Mouse (Mus musculus) cortical plate, adult 2 months (tissue): ENCODE results near the gene Frmd8. TPM values are rescaled to one million over a fixed set of nuclear protein-coding genes. Genes with fewer than 3 reads are reported as not detected.

Experiments used
- H3K27ac ChIP-seq: fragments of 200-500 bp; 2 replicates; pipeline ENCODE4 v1.5.1; 2012; ENCODE audit warnings: low read length, control low read depth, inconsistent platforms; ENCODE audit not compliant: insufficient read depth
- H3K4me1 ChIP-seq: fragments of 200-500 bp; 2 replicates; pipeline ENCODE4 v1.6.1; 2011; ENCODE audit warnings: low read length; ENCODE audit not compliant: control insufficient read depth, insufficient read depth
- H3K4me3 ChIP-seq: fragments of 200-500 bp; 2 replicates; pipeline ENCODE4 v1.5.1; 2011; ENCODE audit warnings: mild to moderate bottlenecking, low read length, control low read depth; ENCODE audit not compliant: insufficient read depth
- CTCF ChIP-seq: fragments of 200-500 bp; IDR thresholded peaks from 2 replicates; pipeline ENCODE4 v1.5.1; 2011; ENCODE audit warnings: mild to moderate bottlenecking, control low read depth, low read length; ENCODE audit not compliant: insufficient read depth; ENCODE audit errors: extremely low read depth
- POLR2A ChIP-seq: fragments of 200-500 bp; IDR thresholded peaks from 2 replicates; pipeline ENCODE4 v1.6.1; 2011; ENCODE audit warnings: mild to moderate bottlenecking, low read length, control low read depth; ENCODE audit not compliant: insufficient read depth; ENCODE audit errors: extremely low read depth
- polyA plus RNA-seq: library from polyadenylated mRNA; depleted of rRNA; stranded (reverse); fragments of >200 nt; gene quantifications from 2 replicates; pipeline ENCODE4 v1.2.3, GENCODE M21; 2012

The Frmd8 gene
- polyA plus RNA-seq, 1 experiment: 22.1 TPM

DNA sequence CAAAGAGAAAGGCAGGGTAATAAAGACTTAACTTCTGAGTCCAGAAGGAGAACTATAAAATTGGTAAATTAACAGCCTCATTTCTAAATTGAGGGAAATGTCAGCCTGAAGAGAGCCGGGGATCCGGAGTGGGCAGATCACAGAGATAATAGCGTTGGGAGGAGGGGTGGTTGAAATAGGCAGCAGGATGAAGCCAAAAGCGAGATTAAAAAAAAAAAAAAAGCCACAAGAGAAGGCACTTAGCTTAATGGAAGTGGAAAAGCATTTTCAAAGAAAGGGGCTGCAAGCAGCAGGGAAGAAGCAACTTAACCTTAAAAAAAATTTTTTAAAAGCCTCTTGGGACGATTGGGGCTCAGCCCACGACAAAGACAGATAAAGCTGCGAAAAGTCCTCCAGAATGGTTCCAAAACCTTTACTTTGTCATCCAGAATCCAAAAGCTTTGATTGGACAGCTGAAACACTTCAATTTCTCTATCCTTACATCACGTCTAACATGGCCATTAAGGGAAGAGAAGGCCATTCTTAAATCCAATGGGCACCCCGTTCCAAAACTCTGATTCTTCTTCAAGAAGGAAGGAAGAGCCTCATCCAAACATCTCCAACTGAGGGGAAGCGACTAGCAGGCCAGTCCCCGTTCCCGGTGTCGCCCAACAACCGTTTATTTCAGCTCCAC, 36.5 kb upstream of the Frmd8 start:
- Histone ChIP-seq H3K4me1 (peaks cover 3% of the 10 kb centered on the region; the same call in 1 of the 2 replicates), H3K27ac (no peak overlapping the region), H3K4me3 (peak overlapping the region; percentile 56)
- TF ChIP-seq POLR2A: no peak
- no peak for TF ChIP-seq CTCF

DNA sequence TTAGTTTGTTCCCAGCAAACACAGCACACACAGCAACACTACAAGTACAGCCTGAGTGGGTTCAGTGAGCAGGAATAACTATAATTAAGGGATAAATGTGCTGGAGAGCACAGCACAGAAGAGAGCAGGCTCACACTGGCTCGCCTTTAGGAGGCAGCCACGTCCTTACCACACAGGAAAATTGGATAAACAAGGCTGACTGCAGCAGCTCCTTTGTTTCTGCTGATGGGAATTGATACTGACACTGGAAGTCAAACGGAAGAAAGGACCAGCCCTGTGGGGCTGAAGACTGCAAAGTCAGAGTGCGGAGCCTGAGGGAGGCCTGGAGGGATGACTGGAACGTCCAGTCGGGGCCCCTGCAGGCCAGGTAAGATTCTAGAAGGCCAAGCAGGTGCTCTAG, 35.1 kb upstream of the Frmd8 start:
- H3K4me3 ChIP-seq: no peak overlapping the region
- TF ChIP-seq POLR2A (no peak), CTCF (no peak)
- H3K4me1 ChIP-seq: peaks cover 3% of the 10 kb centered on the region; the same call in 1 of the 2 replicates
- no peak overlapping the region for H3K27ac ChIP-seq

DNA sequence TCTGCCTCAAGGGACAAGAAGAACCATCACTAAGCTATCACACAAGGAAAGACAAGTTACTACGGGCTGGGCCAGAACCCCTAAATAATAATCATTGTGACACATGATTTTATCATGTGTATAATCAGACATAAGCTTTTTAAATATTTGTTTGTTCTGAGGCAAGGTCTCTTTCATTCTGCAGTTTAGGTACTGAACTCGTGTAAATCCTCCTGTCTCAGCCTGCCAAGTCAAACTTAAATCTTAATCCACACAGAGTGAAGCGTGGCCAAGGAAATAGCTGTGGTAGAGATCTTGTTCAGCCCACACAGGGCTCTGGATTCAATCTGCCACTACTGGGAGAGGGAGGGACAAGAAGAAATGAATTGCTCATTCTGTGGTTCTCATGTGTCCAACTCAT, 32.2 kb upstream of the Frmd8 start:
- H3K4me1 ChIP-seq: peaks cover 3% of the 10 kb centered on the region; the same call in 1 of the 2 replicates
- H3K4me3 ChIP-seq: no peak overlapping the region
- H3K27ac ChIP-seq: no peak overlapping the region
- no peak for TF ChIP-seq CTCF
- TF ChIP-seq POLR2A: no peak

DNA sequence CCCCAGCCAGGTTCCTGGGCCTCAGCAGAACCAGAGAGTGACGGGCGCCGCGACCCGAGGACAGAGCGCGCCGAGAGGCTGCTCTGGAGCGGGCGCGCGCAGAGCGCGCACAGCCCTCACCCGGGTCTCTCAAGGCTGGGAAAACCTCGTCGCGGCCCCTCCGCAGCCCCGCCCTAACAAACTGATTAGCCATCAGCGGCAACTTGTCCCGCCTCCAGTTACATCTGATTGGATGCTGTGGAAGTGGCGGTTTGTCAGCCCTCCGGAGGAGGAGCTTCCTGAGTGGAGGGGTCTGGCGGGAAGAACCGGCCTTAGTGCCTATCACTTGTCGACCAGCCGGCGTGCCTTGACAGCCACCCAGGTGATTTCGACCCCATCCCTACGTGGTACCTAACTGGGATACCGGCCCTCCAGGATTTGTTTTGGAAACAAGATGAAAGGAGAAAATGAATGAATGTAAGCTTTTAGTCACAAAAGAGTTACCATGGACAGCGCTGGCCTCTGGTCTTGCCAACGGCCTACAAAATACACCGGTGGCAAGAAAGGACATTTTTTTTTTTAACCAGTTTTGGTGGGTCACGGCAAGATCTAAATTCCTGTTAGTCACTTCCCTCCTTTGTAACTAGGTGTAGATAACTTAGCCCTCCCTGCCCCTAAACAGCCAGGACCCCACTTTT, 19.1 kb upstream of the Frmd8 start, which contains the start of gene Tigd3:
Tigd3 (minus strand) TSS at position 148 of the 677 bp plus-strand sequence.
- peak; percentile 43; the same call in 1 of the 2 replicates for TF ChIP-seq POLR2A
- TF ChIP-seq CTCF: no peak
- Histone ChIP-seq H3K4me3 (peak within 1 kb of the TSS; percentile 64), H3K27ac (no peak within 1 kb of the TSS), H3K4me1 (0 out of 2 replicates have a peak, but pooled peaks cover 2% of the 10 kb centered on the region)

DNA sequence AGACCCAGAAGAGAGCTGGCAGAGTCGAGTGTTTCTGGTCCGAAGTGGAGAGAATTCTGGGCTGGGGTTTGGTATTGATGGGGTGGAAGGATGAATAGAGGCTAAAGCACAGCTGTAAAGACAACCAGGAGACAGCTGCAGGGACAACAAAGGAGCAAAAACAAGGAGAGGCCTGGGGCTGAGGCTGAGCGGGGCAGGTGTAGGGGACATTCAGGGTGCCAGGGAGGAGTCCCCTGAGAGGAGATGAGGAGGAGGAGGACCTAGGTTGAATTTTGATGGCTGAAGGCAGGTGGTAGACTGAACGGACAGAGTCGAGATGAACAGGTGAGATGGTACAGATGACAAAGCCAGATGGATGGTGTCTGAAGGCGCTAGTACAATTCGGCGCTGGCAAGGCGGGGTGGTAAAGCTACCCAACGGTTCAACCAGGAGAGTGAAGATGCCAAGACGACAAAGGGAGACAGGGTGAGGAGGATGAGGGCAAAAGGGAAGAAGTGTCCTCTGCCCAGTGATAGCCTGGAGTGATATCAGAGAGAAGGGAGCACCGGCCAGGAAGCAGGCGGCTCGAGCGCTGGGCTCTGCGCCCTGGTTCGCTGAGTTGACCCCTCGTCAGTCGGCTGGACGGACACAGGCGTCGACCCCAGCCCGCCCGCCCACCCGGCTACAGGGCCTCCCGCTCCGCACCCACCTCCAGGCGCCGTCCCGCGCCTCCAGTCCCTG, 18.4 kb upstream of the Frmd8 start:
- TF ChIP-seq CTCF: no peak
- no peak for TF ChIP-seq POLR2A
- Histone ChIP-seq H3K4me1 (0 out of 2 replicates have a peak, but pooled peaks cover 2% of the 10 kb centered on the region), H3K4me3 (peak overlapping the region; percentile 64), H3K27ac (no peak overlapping the region)

DNA sequence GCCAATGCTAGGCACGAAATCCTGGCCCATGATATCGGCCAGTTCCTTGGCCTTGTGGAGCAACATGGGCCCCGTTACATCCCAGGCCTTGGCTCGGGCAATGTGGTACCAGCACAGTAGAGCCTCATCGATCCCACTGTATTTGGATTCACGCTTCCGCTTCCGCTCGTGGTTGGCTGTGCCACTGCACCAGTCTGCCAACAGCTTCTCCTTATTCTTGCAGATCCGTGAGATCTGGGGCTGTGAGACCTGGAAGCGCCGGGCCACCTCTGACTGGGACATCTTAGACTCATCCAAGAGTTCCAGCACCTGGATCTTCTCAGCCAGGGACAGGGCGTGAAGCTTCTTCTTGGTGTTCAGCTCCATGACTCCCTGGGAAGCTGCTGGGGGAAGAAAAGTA, 17.7 kb upstream of the Frmd8 start:
- TF ChIP-seq POLR2A: no peak
- no peak for TF ChIP-seq CTCF
- Histone ChIP-seq H3K4me3 (no peak overlapping the region; the same call in 1 of the 2 replicates), H3K4me1 (0 out of 2 replicates have a peak, but pooled peaks cover 2% of the 10 kb centered on the region), H3K27ac (no peak overlapping the region)

DNA sequence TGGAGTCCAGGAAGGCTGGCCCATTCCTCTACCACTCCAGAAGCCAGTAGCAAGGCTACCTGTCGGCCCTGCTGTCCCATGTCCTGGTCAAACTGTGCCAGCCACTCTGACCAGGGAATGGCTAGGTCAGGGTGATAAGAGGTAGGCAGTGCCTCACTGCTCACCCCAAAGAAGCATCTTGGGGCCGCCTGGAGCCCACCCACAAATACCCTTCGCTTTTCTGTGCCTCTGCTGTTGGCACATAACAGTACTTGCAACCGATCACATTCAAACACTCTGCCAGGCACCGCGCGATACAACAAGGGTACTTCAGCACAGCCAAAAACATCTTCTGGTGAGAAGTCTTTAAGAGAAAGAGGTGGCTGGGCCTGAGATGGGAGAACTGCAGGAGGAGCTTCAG, 17.2 kb upstream of the Frmd8 start:
- 0 out of 2 replicates have a peak, but pooled peaks cover 2% of the 10 kb centered on the region for H3K4me1 ChIP-seq
- H3K27ac ChIP-seq: no peak overlapping the region
- no peak for TF ChIP-seq CTCF
- no peak for TF ChIP-seq POLR2A
- no peak overlapping the region for H3K4me3 ChIP-seq

DNA sequence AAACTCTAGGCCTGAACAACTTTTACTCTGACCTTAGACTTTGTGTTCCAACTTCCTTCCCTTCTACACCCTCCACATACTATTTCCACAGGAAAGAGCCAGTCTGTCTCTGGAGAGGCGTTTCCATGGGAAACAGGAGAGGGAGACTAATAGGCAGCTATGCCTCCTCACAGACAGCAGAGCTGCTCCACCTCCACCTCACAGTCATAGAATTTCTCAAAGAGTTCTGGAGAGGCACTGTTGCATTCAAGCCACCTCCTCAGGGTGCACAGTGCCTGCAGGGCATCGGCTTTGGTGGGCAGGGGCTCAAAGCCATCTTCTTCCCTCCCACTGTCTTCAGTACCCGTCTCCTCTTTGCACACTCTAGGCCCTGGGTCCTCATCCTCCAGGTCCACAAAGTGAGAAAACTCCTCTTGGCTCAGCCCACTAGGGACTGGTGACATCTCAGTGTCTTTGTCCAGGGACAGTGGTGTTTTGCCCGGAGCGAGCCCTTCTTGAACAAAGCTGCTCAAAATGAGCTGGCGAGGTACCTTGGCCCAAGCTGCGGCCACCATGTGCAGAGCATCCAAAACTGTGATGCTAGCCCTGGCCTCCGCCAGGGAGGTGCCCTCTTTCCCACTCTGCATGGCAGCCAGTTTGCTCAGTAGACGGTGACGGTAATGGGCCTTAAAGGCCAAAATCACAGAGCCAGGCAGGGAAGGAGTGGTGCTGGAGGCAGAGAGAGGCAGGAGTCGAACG, 16.6 kb upstream of the Frmd8 start:
- Histone ChIP-seq H3K27ac (no peak overlapping the region), H3K4me1 (0 out of 2 replicates have a peak, but pooled peaks cover 2% of the 10 kb centered on the region), H3K4me3 (no peak overlapping the region)
- no peak for TF ChIP-seq CTCF
- no peak for TF ChIP-seq POLR2A

DNA sequence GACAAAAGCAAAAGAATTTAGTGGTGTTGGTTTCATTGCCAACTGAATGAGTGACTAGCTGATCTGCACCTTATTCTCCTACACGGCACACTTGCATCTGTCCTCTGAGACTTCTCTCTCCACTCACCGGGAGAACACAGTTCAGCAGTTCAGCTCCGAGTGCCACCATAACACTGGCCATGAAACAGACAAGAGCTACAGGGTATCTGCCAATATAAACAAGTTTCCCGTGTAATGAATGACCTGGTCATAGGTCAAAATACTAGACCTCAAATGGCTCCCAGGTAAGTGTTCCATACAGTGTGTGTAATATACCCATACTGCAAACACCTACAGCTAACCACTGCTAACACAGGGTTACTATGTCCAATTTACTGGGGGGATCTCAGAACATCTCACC, 14.1 kb upstream of the Frmd8 start:
- Histone ChIP-seq H3K27ac (no peak overlapping the region), H3K4me1 (0 out of 2 replicates have a peak, but pooled peaks cover 2% of the 10 kb centered on the region), H3K4me3 (no peak overlapping the region)
- TF ChIP-seq CTCF (no peak), POLR2A (no peak)
